Mouse (Mus musculus): ENCODE results near the gene Cldn20. TPM values are rescaled to one million over a fixed set of nuclear protein-coding genes. Genes with fewer than 3 reads are reported as not detected.

Cldn20 gene
- total RNA-seq, 4 experiments from 2014 or later, result 0.91 to 3.5 (median 2.1) TPM

- DNase-seq (ENCODE audit: low spot score in 2 of 2), result no peak
These were observed 4.4 kb upstream of the Cldn20 start for GRCm38 (mm10) chr17:3527841-3528471.

GRCm38 (mm10) chr17:3529523-3529922 lies 2.8 kb upstream of the Cldn20 start:
- no peak for DNase-seq (ENCODE audit: low spot score in 2 of 2)

GRCm38 (mm10) chr17:3530549-3530948 lies 1.8 kb upstream of the Cldn20 start:
- no peak for DNase-seq (ENCODE audit: low spot score in 2 of 2)

- DNase-seq (ENCODE audit: low spot score in 2 of 2), result no peak
These were observed 713 bp upstream of the Cldn20 start for GRCm38 (mm10) chr17:3531641-3532040.

- no peak for DNase-seq (ENCODE audit: low spot score in 2 of 2)
These were observed 1.1 kb downstream of the Cldn20 start for GRCm38 (mm10) chr17:3533425-3533824.

GRCm38 (mm10) chr17:3540304-3540703 lies 8.0 kb downstream of the Cldn20 start:
- no peak for DNase-seq (ENCODE audit: low spot score in 2 of 2)

GRCm38 (mm10) chr17:3541033-3541432 lies 8.7 kb downstream of the Cldn20 start:
- no peak for DNase-seq (ENCODE audit: low spot score in 2 of 2)

- no peak for DNase-seq (ENCODE audit: low spot score in 2 of 2)
These were observed 15.4 kb downstream of the Cldn20 start for GRCm38 (mm10) chr17:3547725-3548124.

- DNase-seq (ENCODE audit: low spot score in 2 of 2), result no peak
These were observed 23.9 kb downstream of the Cldn20 start for GRCm38 (mm10) chr17:3556251-3556650.

- DNase-seq (ENCODE audit: low spot score in 2 of 2), result peak; percentile 93 to 98
These were observed 25.3 kb downstream of the Cldn20 start, which contains the start of gene Tfb1m for GRCm38 (mm10) chr17:3557331-3558311. Gene Tfb1m (minus strand): TSS chr17:3557781.

GRCm38 (mm10) chr17:3558356-3558870 lies 26.1 kb downstream of the Cldn20 start:
- no peak for DNase-seq (ENCODE audit: low spot score in 2 of 2)

- DNase-seq (ENCODE audit: low spot score in 2 of 2), result no peak
These were observed 28.2 kb downstream of the Cldn20 start for GRCm38 (mm10) chr17:3560534-3560933.

- DNase-seq (ENCODE audit: low spot score in 2 of 2), result no peak
These were observed 30.1 kb downstream of the Cldn20 start for GRCm38 (mm10) chr17:3562405-3562804.

GRCm38 (mm10) chr17:3570876-3571275 lies 38.5 kb downstream of the Cldn20 start:
- DNase-seq (ENCODE audit: low spot score in 2 of 2), result peak in 1 of 2 experiments; percentile 71

Other genes starting within 250 kb of the Cldn20 start
- gene Tiam2, start 206.0 kb upstream of the Cldn20 start, total RNA-seq (2022), result 10 to 100 TPM; 82.4 to 86.9 (median 83.6) TPM
- 1 to 10 TPM; 6.3 to 6.5 (median 6.3) TPM for gene Tfb1m, start 25.2 kb downstream of the Cldn20 start, total RNA-seq (2022)
- not detected for gene Nox3, start 163.7 kb downstream of the Cldn20 start, total RNA-seq (2022)